Comparison of ENCODE assay signal across 27 mouse cellular contexts in the genomic region with DNA sequence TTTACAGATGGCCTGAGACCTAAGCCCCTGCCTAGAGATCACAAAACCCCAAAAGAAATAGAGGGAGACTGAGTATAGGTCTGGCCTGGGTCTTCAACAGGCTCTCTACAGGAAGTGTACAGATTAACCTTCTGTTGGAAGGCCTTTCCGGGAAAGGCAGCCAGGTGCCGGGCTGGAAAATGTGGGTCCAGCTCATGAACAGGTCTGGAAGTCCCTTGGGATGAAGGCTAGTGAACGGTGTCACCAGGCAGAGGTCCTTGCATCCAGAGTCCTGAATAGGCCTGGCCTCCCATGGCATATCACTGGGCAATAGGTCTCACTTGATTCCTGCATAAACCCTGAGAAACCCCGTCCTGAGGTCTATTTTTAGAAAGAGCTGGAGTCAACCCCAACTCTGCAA.
A peak's percentile ranks its signal among the peaks of the same experiment; 100 is the strongest.
DNase-seq lines count a peak whose midpoint lies in the region; ATAC-seq lines count a peak whose summit lies in the region.
"Had no signal": no experiment of that assay in that cellular context is flagged by ENCODE, and none has a peak within 500 bp of the region (broad histone marks: within the 10 kb centered on the region; RNA-seq: fewer than 3 reads in every experiment).

No protein-coding gene starts in this region.

- no peak overlapping the region for H3K9ac ChIP-seq in forebrain, embryonic 11.5 days (ENCODE audit: low read length)
- no peak overlapping the region for H3K9ac ChIP-seq in forebrain, embryonic 13.5 days
- H3K9ac ChIP-seq in midbrain, embryonic 13.5 days (replicated peaks) = no peak overlapping the region
- H3K9ac ChIP-seq: embryonic facial prominence, embryonic 13.5 days; embryonic facial prominence, embryonic 15.5 days had no signal

- H3K4me1 ChIP-seq in forebrain, embryonic 11.5 days (replicated peaks; ENCODE audit: control insufficient read depth, insufficient read depth, low read length) = peaks cover 8% of the 10 kb centered on the region; the same call in 1 of the 2 replicates
- H3K4me1 ChIP-seq in forebrain, embryonic 13.5 days = peaks cover 12% of the 10 kb centered on the region
- peaks cover 32% of the 10 kb centered on the region for H3K4me1 ChIP-seq in heart, embryonic 10.5 days
- peaks cover 42% of the 10 kb centered on the region for H3K4me1 ChIP-seq in midbrain, embryonic 10.5 days
- peaks cover 22% of the 10 kb centered on the region for H3K4me1 ChIP-seq in midbrain, embryonic 13.5 days (replicated peaks)

- H3K4me2 ChIP-seq in forebrain, embryonic 11.5 days (ENCODE audit: low read depth, low read length, severe bottlenecking) = no peak overlapping the region
- no peak overlapping the region for H3K4me2 ChIP-seq in forebrain, embryonic 13.5 days
- H3K4me2 ChIP-seq in midbrain, embryonic 13.5 days (replicated peaks) = no peak overlapping the region
- H3K4me2 ChIP-seq: embryonic facial prominence, embryonic 13.5 days; embryonic facial prominence, embryonic 15.5 days had no signal

- no peaks in the 10 kb centered on the region for H3K9me3 ChIP-seq in forebrain, embryonic 11.5 days (ENCODE audit: control insufficient read depth, low read length)
- H3K9me3 ChIP-seq in forebrain, embryonic 13.5 days (replicated peaks) = no peaks in the 10 kb centered on the region
- no peaks in the 10 kb centered on the region for H3K9me3 ChIP-seq in heart, embryonic 10.5 days
- no peaks in the 10 kb centered on the region for H3K9me3 ChIP-seq in midbrain, embryonic 10.5 days (replicated peaks)
- no peaks in the 10 kb centered on the region for H3K9me3 ChIP-seq in midbrain, embryonic 13.5 days
- H3K9me3 ChIP-seq: embryonic facial prominence, embryonic 13.5 days; embryonic facial prominence, embryonic 15.5 days; forebrain, embryonic 10.5 days; G1E had no signal

- DNase-seq in forebrain, embryonic 11.5 days (ENCODE audit: low spot score) = peak; percentile 43
- DNase-seq in heart, embryonic 10.5 days (ENCODE audit: low spot score) = peak; percentile 71
- no peak for DNase-seq in heart, postnatal 36 days
- DNase-seq in midbrain, embryonic 10.5 days (ENCODE audit: low spot score) = peak; percentile 11
- DNase-seq: adrenal gland, adult 2 months; adrenal gland, postnatal 10 days; adrenal gland, postnatal 25 days; B cell, adult 2 months; cerebellum, adult 11 months; cerebellum, adult 18-20 months; cerebellum, adult 8-10 months; cerebellum, adult 9-11 months; cerebellum, postnatal 14 days; cerebellum, postnatal 36 days; embryo, embryonic 11 days had no signal

- H3K4me3 ChIP-seq in forebrain, embryonic 11.5 days (ENCODE audit: low read depth, low read length) = no peak overlapping the region
- H3K4me3 ChIP-seq in forebrain, embryonic 13.5 days = no peak overlapping the region
- no peak overlapping the region for H3K4me3 ChIP-seq in heart, embryonic 10.5 days
- H3K4me3 ChIP-seq in midbrain, embryonic 10.5 days = no peak overlapping the region
- H3K4me3 ChIP-seq in midbrain, embryonic 13.5 days (replicated peaks) = no peak overlapping the region
- H3K4me3 ChIP-seq: embryonic facial prominence, embryonic 13.5 days; embryonic facial prominence, embryonic 15.5 days; erythroblast, embryonic 14.5 days; forebrain, embryonic 10.5 days had no signal

- ATAC-seq in forebrain, embryonic 11.5 days (replicated peaks; ENCODE audit: low FRiP score) = no peak
- ATAC-seq in forebrain, embryonic 13.5 days = no peak
- no peak for ATAC-seq in midbrain, embryonic 13.5 days
- ATAC-seq: activated CD4-positive, CD25-positive, alpha-beta regulatory T cell, adult 4 months; CD4-positive, CD25-positive, alpha-beta regulatory T cell, adult 4 months; forebrain, embryonic 14.5 days; forebrain, embryonic 16.5 days had no signal

- intact Hi-C loops in heart, postnatal 36 days (cut with DNase I) = loop anchor here (5.0 kb wide), 1 partner anchor 82 kb away; no protein-coding TSS in a partner anchor

- H3K27me3 ChIP-seq in forebrain, embryonic 11.5 days (ENCODE audit: control insufficient read depth, insufficient read depth, low read length) = no peaks in the 10 kb centered on the region
- no peaks in the 10 kb centered on the region for H3K27me3 ChIP-seq in forebrain, embryonic 13.5 days
- no peaks in the 10 kb centered on the region; the same call in 1 of the 2 replicates for H3K27me3 ChIP-seq in heart, embryonic 10.5 days (ENCODE audit: insufficient read depth, poor library complexity, severe bottlenecking)
- H3K27me3 ChIP-seq in midbrain, embryonic 10.5 days (ENCODE audit: low read depth, poor library complexity, severe bottlenecking) = no peaks in the 10 kb centered on the region
- H3K27me3 ChIP-seq in midbrain, embryonic 13.5 days = no peaks in the 10 kb centered on the region
- H3K27me3 ChIP-seq: embryonic facial prominence, embryonic 13.5 days; embryonic facial prominence, embryonic 15.5 days; Patski had no signal

- no peak overlapping the region for H3K27ac ChIP-seq in forebrain, embryonic 11.5 days (ENCODE audit: low read depth, low read length)
- H3K27ac ChIP-seq in forebrain, embryonic 13.5 days = no peak overlapping the region
- H3K27ac ChIP-seq in heart, embryonic 10.5 days = no peak overlapping the region
- H3K27ac ChIP-seq in midbrain, embryonic 10.5 days (replicated peaks) = no peak overlapping the region
- H3K27ac ChIP-seq in midbrain, embryonic 13.5 days = no peak overlapping the region
- H3K27ac ChIP-seq: embryonic facial prominence, embryonic 13.5 days; embryonic facial prominence, embryonic 15.5 days; forebrain, embryonic 10.5 days had no signal

- 88% methylated on average over 4 of the region's 4 CpGs for WGBS in forebrain, embryonic 11.5 days
- 89% methylated on average over 4 of the region's 4 CpGs for WGBS in forebrain, embryonic 13.5 days
- 69% methylated on average over 4 of the region's 4 CpGs for WGBS in heart, embryonic 10.5 days
- WGBS in midbrain, embryonic 10.5 days = 87% methylated on average over 4 of the region's 4 CpGs
- 84% methylated on average over 4 of the region's 4 CpGs for WGBS in midbrain, embryonic 13.5 days

- no peaks in the 10 kb centered on the region for H3K36me3 ChIP-seq in forebrain, embryonic 11.5 days (ENCODE audit: control insufficient read depth, insufficient read depth, low read length)
- no peaks in the 10 kb centered on the region for H3K36me3 ChIP-seq in forebrain, embryonic 13.5 days (ENCODE audit: poor library complexity, severe bottlenecking)
- H3K36me3 ChIP-seq in heart, embryonic 10.5 days = no peaks in the 10 kb centered on the region
- no peaks in the 10 kb centered on the region for H3K36me3 ChIP-seq in midbrain, embryonic 10.5 days
- no peaks in the 10 kb centered on the region for H3K36me3 ChIP-seq in midbrain, embryonic 13.5 days
- H3K36me3 ChIP-seq: embryonic facial prominence, embryonic 13.5 days; embryonic facial prominence, embryonic 15.5 days; forebrain, embryonic 10.5 days; G1E had no signal

Comparison
In these comparisons a context has a peak if more than half of its experiments do, and no peak if none do; other contexts are left out.
1. DNase-seq: peak in forebrain, embryonic 11.5 days (single experiment), heart, embryonic 10.5 days (single experiment) and midbrain, embryonic 10.5 days (single experiment); none in heart, postnatal 36 days (0 of 2).